Mouse (Mus musculus) embryonic fibroblast, embryonic 13.5 days (primary cell): ENCODE measurements around the gene Hist1h4c. TPM values are rescaled to one million over a fixed set of nuclear protein-coding genes. Genes with fewer than 3 reads are reported as not detected.
"Not testable (repeated sequence)": the region's sequence is repeated elsewhere in the genome, so short reads cannot be mapped to it uniquely, and the experiment has no call there.

ENCODE experiments used
- H3K27ac ChIP-seq: 2 replicates; pipeline ENCODE4 v1.5.1; 2012; ENCODE audit warnings: low read length, control low read depth, inconsistent platforms; ENCODE audit not compliant: insufficient read depth
- H3K4me1 ChIP-seq: 2 replicates; pipeline ENCODE4 v1.6.1; 2011; ENCODE audit warnings: low read length; ENCODE audit not compliant: control insufficient read depth, insufficient read depth
- H3K4me3 ChIP-seq: 2 replicates; pipeline ENCODE4 v1.5.1; 2011; ENCODE audit warnings: mild to moderate bottlenecking, control low read depth, low read length; ENCODE audit not compliant: insufficient read depth
- CTCF ChIP-seq: IDR thresholded peaks from 2 replicates; pipeline ENCODE4 v1.5.1; 2011; ENCODE audit warnings: mild to moderate bottlenecking, control low read depth, low read length, moderate library complexity, borderline replicate concordance; ENCODE audit not compliant: insufficient read depth
- POLR2A ChIP-seq: IDR thresholded peaks from 2 replicates; pipeline ENCODE4 v1.6.1; 2011; ENCODE audit warnings: low read depth, mild to moderate bottlenecking, control low read depth, low read length, moderate library complexity
- polyA plus RNA-seq: library from polyadenylated mRNA; stranded (reverse); fragments of >200 nt; gene quantifications from 2 replicates; pipeline ENCODE4 v1.2.4, GENCODE M21; 2011; ENCODE audit warnings: low read depth; ENCODE audit not compliant: missing spikeins, insufficient read length

The Hist1h4c gene
- polyA plus RNA-seq, 1 experiment, result 3.8 TPM

DNA sequence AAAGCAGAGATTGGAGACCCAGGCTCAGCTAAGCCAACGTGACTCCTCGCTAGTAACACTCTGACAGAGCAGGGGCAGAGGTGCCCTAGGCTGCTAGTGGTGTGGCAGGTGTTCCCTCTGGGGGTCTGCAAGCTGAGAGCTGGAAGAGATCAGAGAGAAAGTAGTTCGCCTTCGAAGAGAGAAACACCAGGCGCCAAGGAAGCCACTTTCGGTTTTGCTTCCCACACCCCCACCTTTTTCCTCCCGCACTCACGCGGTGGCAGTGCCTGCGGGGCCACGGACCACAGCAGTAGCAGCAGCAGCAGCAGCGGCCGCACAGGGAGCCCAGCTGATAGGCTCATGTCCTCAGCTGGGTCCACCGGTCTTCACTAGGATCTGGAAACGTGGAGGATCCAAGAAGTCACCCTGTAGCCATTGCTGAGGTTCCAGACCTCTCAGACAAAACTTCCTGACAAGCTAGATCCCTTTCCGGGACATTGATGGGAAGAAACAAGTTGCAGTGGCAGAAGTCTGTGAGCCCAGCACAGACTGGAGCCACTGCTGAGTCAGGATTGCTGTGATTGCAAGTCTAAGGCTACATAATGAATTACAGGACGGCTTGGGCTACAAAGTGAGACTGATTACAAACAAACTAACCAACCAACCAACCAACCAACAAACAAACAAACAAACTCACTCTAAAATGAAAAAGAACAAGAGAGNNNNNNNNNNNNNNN is 12.3 kb upstream of the Hist1h4c start, which contains the start of gene Hfe:
Gene Hfe, minus strand, starts transcription at position 481 of the 716 bp plus-strand sequence.
- no peak within 1 kb of the TSS for H3K27ac ChIP-seq

DNA sequence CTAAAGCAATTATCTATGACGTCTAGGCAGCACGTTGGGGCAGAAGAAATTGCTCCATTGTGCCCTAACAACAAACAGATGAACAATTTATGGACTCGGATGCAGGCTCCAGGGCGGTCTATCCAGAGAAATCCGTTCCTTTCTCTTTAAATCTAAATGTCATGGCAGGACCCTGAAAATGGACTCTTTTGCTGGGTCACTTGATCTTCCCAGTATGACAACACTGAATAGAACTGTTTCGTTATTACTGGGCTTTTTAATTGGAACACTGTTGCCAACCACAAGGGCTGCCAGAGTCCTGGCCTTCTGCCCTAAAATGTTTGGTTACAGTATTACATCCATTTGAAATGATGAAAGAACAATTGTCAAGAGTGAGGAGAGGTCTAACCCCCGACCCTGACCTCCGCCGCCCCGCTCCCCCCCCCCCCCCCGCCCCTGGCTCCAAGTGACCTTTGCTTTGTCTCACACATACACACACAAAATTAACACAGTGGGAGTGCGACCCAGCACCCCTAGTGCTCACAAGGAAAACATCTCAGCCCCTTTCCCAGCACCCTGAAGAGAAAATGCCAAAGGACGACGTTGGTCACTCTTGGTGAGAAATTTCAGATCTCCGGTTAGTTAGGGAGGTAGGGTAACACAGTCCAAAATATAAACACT is 11.6 kb upstream of the Hist1h4c start:
- TF ChIP-seq POLR2A, result no peak
- TF ChIP-seq CTCF, result no peak
- peak overlapping the region; percentile 64 for H3K4me3 ChIP-seq
- H3K27ac ChIP-seq, result no peak overlapping the region
- H3K4me1 ChIP-seq, result peaks cover 4% of the 10 kb centered on the region; the same call in 1 of the 2 replicates

More for the DNA sequence above, 12.3 kb upstream of the Hist1h4c start, which contains the start of gene Hfe:
- 0 out of 2 replicates have a peak, but pooled peaks have one; percentile 14 for TF ChIP-seq POLR2A
- no peak for TF ChIP-seq CTCF
- Histone ChIP-seq H3K4me1 (peaks cover 4% of the 10 kb centered on the region; the same call in 1 of the 2 replicates), H3K4me3 (peak within 1 kb of the TSS; percentile 64)

DNA sequence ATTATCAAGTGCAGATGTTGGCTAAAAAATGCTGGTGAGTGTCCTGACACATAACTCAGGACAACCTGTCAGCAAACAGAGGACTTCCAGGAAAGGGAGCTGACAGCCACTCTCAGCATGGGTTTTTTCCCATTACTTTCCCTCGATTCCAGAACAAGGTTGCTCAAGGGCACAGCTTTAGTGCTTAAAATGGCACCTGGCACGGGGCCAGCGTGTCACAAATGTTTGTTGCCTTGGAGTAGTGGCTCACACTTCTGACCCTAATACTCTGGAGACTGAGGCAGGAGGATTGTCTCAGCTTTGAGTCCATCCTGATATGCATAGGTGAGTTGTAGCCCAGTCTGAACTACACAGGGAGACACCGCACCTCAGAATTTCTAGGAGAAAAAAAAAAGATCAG is 10.4 kb upstream of the Hist1h4c start:
- no peak for TF ChIP-seq POLR2A
- no peak for TF ChIP-seq CTCF
- peaks cover 4% of the 10 kb centered on the region; the same call in 1 of the 2 replicates for H3K4me1 ChIP-seq
- H3K27ac ChIP-seq, result no peak overlapping the region
- H3K4me3 ChIP-seq, result no peak overlapping the region

DNA sequence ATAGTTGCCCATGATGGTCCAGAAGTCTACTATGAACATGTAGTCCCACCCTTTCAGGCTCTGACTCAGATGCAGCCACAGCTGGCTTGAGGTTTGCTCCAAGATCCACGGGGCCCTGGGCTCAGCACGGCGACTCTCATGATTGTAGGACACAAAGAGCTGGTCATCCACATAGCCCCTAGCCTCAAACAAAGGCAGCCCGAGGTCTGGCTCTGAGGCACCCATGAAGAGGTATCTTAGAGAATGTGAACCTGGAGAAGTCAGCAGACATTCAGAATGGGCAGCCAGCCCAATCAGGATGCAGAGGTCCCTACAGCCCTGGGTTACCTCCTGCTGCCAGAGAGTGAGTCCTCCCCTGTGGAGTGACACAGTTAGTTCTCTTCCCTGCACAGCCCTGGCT is 9.8 kb upstream of the Hist1h4c start:
- TF ChIP-seq POLR2A (no peak), CTCF (no peak)
- H3K4me3 ChIP-seq, result no peak overlapping the region
- no peak overlapping the region for H3K27ac ChIP-seq
- peaks cover 4% of the 10 kb centered on the region; the same call in 1 of the 2 replicates for H3K4me1 ChIP-seq

DNA sequence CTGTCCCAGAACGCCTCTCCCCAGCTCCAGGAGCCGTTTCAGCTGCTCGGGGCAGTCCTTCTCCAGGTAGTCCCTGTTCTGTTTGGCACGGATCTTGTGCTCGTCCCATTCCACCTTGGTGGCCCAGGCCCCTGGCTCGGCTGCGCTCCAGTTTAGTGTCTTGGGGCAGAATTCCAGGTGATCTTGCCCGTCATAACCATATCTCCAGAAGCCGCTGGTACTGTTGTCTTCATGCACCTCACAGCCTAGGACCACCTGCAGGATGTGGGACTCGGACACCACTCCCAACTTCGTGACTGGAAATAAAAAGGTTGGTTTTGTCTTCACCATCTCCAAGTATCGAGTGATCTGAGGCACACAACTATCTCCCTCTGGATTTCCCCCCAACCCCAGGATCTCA is 8.5 kb upstream of the Hist1h4c start:
- peaks cover 4% of the 10 kb centered on the region; the same call in 1 of the 2 replicates for H3K4me1 ChIP-seq
- TF ChIP-seq POLR2A, result no peak
- TF ChIP-seq CTCF, result no peak
- no peak overlapping the region for H3K27ac ChIP-seq
- no peak overlapping the region for H3K4me3 ChIP-seq

DNA sequence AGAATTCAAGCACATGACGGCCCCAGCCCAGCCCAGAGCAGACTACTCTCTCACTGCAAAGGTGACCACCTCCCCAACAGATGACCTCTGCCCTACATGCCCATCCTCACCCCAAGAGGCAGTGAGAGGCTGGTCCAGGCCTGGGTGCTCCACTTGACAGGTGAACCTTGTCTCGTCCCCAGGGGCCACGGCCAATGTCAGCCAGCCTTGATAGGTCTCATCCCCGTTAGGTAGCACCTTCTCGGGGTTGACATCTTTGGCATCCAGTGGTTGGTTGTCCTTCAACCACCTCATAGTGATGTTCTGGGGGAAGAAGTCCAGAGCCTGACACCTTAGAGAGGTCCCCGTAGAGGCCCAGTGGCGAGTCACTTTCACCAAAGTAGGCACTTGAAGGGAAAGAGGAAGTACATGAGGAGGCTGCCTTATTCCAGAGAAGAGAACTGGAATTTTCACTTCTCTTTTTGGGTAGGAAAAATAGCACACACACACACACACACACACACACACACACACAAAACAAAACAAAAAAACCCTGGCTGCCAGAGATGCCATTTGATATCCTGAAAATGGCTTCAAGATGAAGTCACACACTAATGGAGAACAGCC is 7.6 kb upstream of the Hist1h4c start:
- TF ChIP-seq POLR2A (no peak), CTCF (no peak)
- no peak overlapping the region for H3K4me3 ChIP-seq
- no peak overlapping the region for H3K27ac ChIP-seq
- H3K4me1 ChIP-seq, result peaks cover 4% of the 10 kb centered on the region; the same call in 1 of the 2 replicates

DNA sequence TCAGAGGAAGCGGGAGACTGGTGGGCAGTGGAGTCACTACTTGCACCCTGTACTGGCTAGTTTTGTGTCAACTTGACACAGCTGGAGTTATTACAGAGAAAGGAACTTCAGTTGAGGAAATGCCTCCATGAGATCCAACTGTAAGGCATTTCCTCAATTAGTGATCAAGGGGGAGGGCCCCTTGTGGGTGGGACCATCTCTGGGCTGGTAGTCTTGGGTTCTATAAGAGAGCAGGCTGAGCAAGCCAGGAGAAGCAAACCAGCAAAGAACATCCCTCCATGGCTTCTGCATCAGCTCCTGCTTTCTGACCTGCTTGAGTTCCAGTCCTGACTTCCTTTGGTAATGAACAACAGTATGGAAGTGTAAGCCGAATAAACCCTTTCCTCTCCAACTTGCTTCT is 4.5 kb upstream of the Hist1h4c start:
- H3K4me3 ChIP-seq, H3K27ac ChIP-seq, H3K4me1 ChIP-seq: not testable (repeated sequence)

DNA sequence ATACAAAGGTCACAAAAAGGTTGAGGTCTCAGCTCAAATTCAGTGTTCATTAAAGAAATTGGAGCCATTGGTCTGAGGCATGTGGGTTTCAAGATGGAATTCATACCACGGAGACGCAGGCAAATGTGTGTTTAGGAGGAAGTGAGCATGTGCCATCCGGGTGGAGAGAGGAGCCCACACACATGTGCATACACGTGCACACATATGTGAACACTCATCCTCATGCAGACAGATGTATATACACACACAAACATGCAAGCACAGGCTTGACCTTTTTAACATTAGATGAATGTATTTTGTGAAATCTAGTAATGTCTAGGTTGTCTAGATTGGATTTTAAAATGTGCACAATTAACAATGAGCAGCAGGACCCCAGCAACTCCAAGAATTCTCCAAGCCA is 4.0 kb upstream of the Hist1h4c start:
- H3K4me1 ChIP-seq, result no peaks in the 10 kb centered on the region
- no peak for TF ChIP-seq POLR2A
- no peak for TF ChIP-seq CTCF

DNA sequence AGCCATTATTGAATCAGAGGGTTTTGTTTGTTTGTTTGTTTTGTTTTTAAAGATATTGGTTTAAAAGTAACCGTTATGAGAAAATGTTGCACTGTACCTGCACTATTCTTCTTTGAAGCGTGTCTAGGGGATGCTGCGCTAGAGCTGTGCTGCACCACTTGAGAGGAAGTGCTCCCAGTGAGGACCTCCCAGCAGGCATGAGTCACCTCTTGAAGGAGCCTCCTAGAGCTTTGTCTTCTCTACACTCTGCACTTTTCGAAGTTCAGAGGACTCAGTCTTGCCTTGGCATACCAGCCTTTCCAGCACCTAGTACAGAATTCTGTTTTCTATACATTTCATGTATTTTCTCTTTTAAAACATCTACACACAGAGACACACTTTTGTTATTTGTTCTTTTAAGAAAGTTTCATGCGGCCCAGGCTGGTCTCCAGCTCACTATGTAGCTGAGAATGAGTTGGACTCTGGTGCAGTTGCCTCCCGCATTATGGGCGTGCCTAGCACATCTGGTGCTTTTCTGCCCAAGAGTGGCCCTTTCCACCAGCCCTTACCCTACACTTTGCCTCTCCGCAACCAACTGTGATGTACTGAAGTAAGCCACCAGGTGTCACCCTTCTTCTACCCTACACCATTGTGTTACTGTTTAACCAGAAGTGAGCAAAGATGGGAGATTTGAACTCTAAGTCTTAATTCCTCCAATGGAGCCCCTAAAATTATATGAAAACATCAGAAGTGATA is 2.7 kb upstream of the Hist1h4c start:
- no peaks in the 10 kb centered on the region for H3K4me1 ChIP-seq
- H3K27ac ChIP-seq, result peak overlapping the region; percentile 37; the same call in 1 of the 2 replicates
- H3K4me3 ChIP-seq, result no peak overlapping the region
- peak; percentile 51; the same call in 1 of the 2 replicates for TF ChIP-seq CTCF
- no peak for TF ChIP-seq POLR2A

More for the DNA sequence above, 4.0 kb upstream of the Hist1h4c start:
- no peak overlapping the region for H3K4me3 ChIP-seq
- H3K27ac ChIP-seq, result no peak overlapping the region
